Mouse (Mus musculus): ENCODE results near the gene Antxrl.

Gene Antxrl

GRCm38 (mm10) chr14:34104892-34105291, 52.4 kb downstream of the Antxrl start:
- peak; percentile 3 for DNase-seq

GRCm38 (mm10) chr14:34106389-34107062, 54.0 kb downstream of the Antxrl start:
- DNase-seq, result peak; percentile 19

- no peak for DNase-seq
These were observed 55.1 kb downstream of the Antxrl start for GRCm38 (mm10) chr14:34107594-34107993.

DNA sequence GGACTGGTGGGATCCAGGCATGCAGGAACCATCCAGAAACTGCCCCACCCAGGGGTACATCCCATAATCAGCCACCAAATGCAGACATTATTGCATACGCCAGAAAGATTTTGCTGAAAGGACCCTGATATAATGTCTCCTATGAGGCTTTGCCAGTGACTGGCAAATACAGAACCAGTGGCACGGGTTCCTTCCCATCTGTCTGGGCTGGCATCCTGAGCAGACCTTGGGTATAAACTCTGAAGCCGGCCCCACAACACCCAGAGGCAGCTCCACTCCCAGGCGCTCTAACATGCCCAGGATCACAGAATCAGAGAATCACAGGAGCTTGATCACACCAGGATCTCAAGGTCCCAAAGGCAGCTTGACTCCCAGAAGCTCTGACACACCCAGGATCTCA, 61.8 kb downstream of the Antxrl start:
- no peak for DNase-seq

DNA sequence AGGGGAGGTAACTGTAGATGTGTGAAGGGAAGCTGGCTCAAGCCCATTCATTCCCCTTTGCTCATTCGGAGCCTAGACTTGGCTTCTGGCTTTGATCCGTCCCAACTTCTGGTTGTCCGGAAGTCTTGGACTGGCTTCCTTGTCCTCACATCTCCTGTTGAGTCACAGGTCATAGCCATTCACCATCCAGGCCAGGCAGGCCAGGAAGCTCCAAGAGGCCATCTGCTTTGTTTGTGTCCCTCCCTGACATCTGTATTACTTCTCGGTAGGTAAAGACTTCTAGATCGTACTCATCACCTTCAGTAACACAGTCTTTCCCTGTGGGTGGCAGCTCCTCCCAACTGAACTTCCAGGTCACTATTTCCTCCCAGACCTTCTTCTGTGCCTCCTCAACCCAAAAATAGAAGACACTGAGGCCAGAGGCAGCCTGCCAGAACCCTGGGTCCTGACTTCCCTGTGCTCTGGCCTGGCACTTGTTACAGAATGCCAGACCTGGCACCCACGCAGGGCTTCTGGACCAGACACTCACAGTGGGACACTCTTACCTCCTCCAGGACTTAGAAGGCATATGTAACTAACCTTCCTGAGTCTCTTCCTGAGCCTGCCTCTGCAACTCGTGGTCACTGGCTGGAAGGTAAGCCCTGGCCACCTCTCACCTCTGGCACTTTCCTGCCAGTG, 66.7 kb downstream of the Antxrl start:
- DNase-seq, result no peak

DNA sequence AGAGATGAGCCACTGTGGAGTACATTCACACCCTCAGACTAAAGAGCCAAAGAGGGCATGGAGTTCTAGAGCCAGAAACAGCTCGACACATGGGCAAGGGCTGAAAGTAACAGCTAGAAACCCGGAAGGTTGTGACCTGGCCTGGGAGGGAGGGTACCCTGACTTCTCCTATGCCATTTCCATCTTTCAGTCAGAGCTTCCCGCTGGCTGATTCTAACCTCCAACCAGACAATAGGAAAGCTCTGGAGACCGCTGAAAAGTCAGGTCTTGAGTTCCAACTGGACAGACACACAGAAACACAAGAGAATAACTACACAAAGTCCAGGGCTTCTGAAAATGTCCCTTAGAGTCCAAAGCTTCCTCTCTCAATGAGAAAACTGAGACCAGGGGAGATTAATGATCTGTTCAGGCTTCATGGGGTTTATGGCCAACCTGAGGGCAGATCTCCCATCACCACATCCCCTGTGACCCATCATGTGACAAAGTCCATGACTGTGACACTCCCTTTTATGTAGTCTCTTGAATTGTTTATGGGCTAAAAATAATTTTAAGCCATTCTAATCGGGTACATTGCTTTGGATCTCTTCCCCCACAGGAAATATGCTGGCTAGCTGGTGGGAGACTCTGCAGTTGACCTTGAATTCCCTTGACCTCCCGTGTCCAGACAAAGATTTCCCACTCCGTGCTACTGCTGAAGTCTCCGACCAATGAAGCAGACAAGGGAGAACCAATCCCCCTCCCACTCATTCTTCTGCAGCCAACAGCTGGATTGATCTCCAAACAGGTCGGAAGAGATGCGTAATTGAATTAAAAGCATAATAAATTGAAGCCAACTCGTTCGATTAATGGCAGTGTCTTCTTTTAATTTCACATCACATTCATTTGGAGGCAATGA, 67.8 kb downstream of the Antxrl start:
- no peak for DNase-seq

DNA sequence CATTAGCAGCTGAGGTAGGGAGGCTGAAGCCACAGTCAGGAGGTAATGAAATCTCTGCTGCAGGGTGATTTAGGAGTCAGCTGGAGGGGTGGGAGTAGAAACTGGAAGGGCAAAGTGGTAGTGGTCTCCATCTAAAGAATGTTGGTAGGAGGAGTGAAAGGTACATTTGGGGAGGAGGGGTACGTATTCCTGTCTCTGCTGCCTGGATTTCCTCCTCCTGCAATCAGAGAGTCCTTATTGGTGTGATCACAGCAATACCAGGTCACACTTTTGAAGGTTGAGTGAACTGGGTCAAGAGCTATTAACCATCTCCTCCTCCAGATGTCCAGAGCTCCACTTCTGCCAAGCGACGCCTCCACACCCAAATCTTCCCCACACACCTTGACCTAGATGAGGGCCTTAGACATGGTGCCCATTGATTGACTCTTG, 68.4 kb downstream of the Antxrl start:
- DNase-seq, result no peak

DNA sequence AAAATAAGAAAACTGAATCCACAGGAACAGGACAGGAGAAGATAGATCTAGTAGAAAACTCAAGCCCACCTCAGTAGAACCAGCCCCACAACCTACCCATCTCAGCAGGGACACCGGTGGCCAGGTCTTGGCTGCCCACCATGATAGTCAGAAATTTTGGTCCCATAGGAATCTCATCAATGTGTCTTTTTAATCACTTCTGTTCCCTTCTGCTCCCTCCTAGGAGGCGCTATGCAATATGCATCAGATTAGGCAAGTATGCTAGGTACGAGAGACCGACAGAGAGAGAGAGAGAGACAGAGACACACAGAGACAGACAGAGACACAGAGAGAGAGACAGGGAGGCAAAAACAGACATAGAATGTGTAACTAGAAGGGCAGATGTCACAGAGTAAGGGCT, 69.2 kb downstream of the Antxrl start:
- no peak for DNase-seq

All from thymus, postnatal 25 days (tissue).